Mouse (Mus musculus) ES-E14 (cell line): ENCODE measurements around the gene 9130409I23Rik.

Source experiments
- CHD2 ChIP-seq: IDR thresholded peaks from 2 replicates; pipeline ENCODE4 v1.6.1; 2014; ENCODE audit warnings: mild to moderate bottlenecking, low read depth, low read length, inconsistent platforms
- HCFC1 ChIP-seq: IDR thresholded peaks from 2 replicates; pipeline ENCODE4 v1.6.1; 2012; ENCODE audit warnings: low read length, inconsistent platforms, borderline replicate concordance; ENCODE audit not compliant: insufficient read depth
- MAFK ChIP-seq: IDR thresholded peaks from 2 replicates; pipeline ENCODE4 v1.6.1; 2014; ENCODE audit warnings: mild to moderate bottlenecking, low read depth, low read length, inconsistent platforms; ENCODE audit not compliant: insufficient read depth
- ZC3H11A ChIP-seq: IDR thresholded peaks from 2 replicates; pipeline ENCODE4 v1.6.1; 2012; ENCODE audit warnings: low read depth, mild to moderate bottlenecking, inconsistent platforms, low read length, borderline replicate concordance

DNA sequence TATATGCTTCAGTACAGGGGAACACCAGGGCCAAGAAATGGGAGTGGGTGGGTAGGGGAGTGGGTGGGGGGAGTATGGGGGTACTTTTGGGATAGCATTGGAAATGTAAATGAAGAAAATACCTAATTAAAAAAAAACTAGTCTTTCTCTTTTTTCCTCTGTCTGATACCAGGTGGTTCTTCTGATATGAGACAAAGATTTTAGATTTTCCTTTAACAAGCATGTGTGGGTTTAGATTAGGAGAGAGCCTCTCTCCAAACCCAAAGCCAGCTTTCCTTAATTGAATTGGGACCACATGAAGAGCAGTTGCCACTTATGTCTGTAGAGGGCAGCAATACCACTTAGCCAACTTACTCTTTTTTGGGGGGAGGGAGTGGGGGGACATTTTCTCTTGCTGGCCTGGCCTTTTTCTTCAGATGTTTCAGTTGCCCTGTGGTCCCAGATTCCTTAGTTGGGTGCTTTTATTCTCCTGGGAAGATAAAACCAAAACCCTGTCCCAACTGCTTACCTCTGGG is 1.7 kb upstream of the 9130409I23Rik start:
- TF ChIP-seq MAFK (no peak), CHD2 (no peak), ZC3H11A (no peak), HCFC1 (no peak)
